Mouse (Mus musculus): ENCODE data around the gene Dip2c. TPM values are rescaled to one million over a fixed set of nuclear protein-coding genes. Genes with fewer than 3 reads are reported as not detected.
A peak's percentile ranks its signal among the peaks of the same experiment; 100 is the strongest.

Dip2c gene
- polyA plus RNA-seq, 1 experiment from 2014 or later: 3.5 TPM

DNA sequence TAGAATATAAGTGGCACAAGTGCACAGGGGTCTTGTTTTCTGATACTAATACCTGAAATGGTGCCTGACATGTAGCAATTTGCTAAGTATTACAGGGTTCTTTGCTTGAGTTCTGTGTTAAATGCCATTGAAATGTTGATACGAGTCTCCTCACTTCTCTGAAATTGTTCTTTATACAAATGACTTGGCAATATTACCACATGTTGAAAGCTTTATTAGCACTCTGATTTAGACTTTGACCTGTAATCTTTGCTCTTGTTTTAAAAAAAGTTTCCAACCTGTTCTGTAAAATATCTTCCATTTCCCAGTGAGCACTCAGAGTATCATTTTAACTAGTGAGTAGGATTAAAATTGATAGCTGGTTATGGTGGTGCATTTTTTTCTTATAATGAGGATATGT is 205.4 kb downstream of the Dip2c start:
- Histone ChIP-seq H3K9ac (replicated peaks; ENCODE audit: low read depth) (no peak overlapping the region), H3K27me3 (replicated peaks; ENCODE audit: insufficient read depth, low read length) (no peaks in the 10 kb centered on the region), H3K4me3 (ENCODE audit: low read depth, low read length) (no peak overlapping the region), H3K4me2 (replicated peaks; ENCODE audit: low read depth, low read length) (no peak overlapping the region), H3K9me3 (ENCODE audit: low read length) (no peaks in the 10 kb centered on the region), H3K4me1 (ENCODE audit: insufficient read depth, low read depth, low read length) (no peaks in the 10 kb centered on the region), H3K27ac (ENCODE audit: low read length) (no peak overlapping the region), H3K36me3 (ENCODE audit: insufficient read depth, low read length) (no peaks in the 10 kb centered on the region)
- no peak for DNase-seq (ENCODE audit: low spot score)
- no peak for ATAC-seq
- TF ChIP-seq EP300 (IDR thresholded peaks at IDR 0.05): no peak
- TF ChIP-seq CTCF (IDR thresholded peaks at IDR 0.05): no peak
- WGBS: 74% methylated on average over 1 of the region's 1 CpGs

DNA sequence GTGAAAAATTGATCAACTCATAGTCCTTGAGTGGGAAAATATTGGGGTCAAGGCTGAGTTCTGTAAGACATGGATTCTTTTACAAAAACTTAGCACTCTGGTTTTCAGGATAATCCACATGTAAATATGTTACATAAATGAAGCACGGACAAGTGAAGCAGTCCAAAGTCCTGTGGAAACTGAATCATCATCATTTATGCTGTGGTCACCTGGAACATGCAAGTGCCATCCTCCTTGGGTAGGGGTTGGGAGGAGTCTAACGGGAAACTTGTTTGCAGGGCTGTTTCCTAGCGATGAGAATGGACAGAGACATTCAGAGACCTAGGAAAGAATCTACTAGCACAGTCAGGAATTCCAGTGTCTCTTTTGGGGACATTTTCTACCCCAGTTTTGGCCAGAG is 213.4 kb downstream of the Dip2c start:
- WGBS: 83% methylated on average over 3 of the region's 3 CpGs
- no peak for DNase-seq (ENCODE audit: low spot score)

DNA sequence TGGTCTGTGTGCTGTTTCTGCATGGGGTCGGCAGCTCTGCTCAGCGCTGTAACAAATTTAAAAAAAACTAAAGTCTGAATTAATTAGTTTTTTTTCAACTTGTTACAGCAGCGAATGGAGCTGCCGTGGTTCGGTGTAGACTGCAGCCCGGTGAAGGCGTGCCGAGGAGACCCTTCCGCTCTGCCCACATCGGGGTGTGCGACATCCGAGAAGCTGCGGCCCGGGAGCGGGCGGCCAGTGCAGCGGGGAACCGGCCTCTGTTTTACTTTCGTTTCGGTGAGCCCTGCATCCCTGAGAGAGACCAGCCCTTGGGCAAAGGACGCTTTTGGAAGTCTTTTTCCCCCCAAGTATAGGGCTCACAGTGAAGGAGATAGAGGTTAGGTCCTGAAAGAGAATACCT is 218.4 kb downstream of the Dip2c start:
- H3K27ac ChIP-seq (ENCODE audit: low read length): no peak overlapping the region
- H3K9ac ChIP-seq (replicated peaks; ENCODE audit: low read depth): peak overlapping the region; percentile 32; the same call in 1 of the 2 replicates

More for the DNA sequence above, 213.4 kb downstream of the Dip2c start:
- H3K4me3 ChIP-seq (ENCODE audit: low read depth, low read length): no peak overlapping the region
- no peaks in the 10 kb centered on the region for H3K9me3 ChIP-seq (ENCODE audit: low read length)
- no peaks in the 10 kb centered on the region for H3K27me3 ChIP-seq (replicated peaks; ENCODE audit: insufficient read depth, low read length)
- no peaks in the 10 kb centered on the region for H3K36me3 ChIP-seq (ENCODE audit: insufficient read depth, low read length)
- no peaks in the 10 kb centered on the region for H3K4me1 ChIP-seq (ENCODE audit: insufficient read depth, low read depth, low read length)
- no peak overlapping the region for H3K9ac ChIP-seq (replicated peaks; ENCODE audit: low read depth)
- H3K4me2 ChIP-seq (replicated peaks; ENCODE audit: low read depth, low read length): no peak overlapping the region
- no peak for ATAC-seq
- no peak overlapping the region for H3K27ac ChIP-seq (ENCODE audit: low read length)
- TF ChIP-seq EP300 (IDR thresholded peaks at IDR 0.05) (no peak), CTCF (IDR thresholded peaks at IDR 0.05) (no peak)

DNA sequence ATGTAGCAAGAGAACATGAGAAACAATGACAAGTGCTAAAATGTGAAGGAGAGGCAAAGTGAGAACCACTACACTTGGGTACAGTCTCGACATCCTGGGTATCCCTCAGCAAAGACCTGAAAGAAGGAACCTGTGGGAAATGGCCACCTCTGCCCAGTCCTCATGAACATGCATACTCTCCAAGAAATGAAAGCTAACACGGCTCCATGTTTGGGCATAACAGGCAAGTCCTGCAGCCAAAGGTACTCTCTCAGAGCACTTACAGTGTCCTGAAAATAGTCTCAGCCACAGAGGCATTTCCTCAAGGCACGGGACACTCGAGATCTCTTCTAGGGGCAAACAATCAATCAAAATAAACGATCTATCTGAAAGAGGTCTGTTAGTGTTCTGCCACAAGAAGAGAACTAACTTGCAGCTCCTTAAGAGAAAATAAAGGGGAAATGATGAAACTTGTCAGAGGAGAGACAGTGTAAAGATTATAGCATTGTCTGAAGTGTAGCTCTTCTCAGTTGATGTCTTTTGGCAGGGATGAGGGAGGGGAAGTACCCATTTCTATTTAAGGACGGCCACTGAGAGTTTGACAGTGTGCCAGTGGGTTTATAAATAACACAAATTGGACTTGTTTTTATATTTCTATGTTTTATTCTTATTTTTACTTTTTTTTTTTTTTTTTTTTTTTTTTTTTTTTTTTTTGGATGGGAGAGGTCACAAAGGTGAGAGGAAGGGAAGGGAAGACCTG is 228.0 kb downstream of the Dip2c start:
- ATAC-seq: no peak
- H3K4me1 ChIP-seq (ENCODE audit: insufficient read depth, low read depth, low read length): no peaks in the 10 kb centered on the region
- TF ChIP-seq CTCF (IDR thresholded peaks at IDR 0.05) (no peak), EP300 (IDR thresholded peaks at IDR 0.05) (no peak)
- H3K9me3 ChIP-seq (ENCODE audit: low read length): no peaks in the 10 kb centered on the region
- peak; percentile 21 for DNase-seq (ENCODE audit: low spot score)
- H3K36me3 ChIP-seq (ENCODE audit: insufficient read depth, low read length): no peaks in the 10 kb centered on the region
- WGBS: 23% methylated on average over 6 of the region's 6 CpGs
- H3K27ac ChIP-seq (ENCODE audit: low read length): no peak overlapping the region
- H3K4me2 ChIP-seq (replicated peaks; ENCODE audit: low read depth, low read length): no peak overlapping the region
- no peak overlapping the region for H3K4me3 ChIP-seq (ENCODE audit: low read depth, low read length)
- no peaks in the 10 kb centered on the region for H3K27me3 ChIP-seq (replicated peaks; ENCODE audit: insufficient read depth, low read length)
- H3K9ac ChIP-seq (replicated peaks; ENCODE audit: low read depth): no peak overlapping the region

More for the DNA sequence above, 218.4 kb downstream of the Dip2c start:
- Histone ChIP-seq H3K4me1 (ENCODE audit: insufficient read depth, low read depth, low read length) (no peaks in the 10 kb centered on the region), H3K9me3 (ENCODE audit: low read length) (no peaks in the 10 kb centered on the region), H3K4me3 (ENCODE audit: low read depth, low read length) (peak overlapping the region; percentile 40), H3K4me2 (replicated peaks; ENCODE audit: low read depth, low read length) (peak overlapping the region; percentile 50), H3K27me3 (replicated peaks; ENCODE audit: insufficient read depth, low read length) (no peaks in the 10 kb centered on the region), H3K36me3 (ENCODE audit: insufficient read depth, low read length) (no peaks in the 10 kb centered on the region)
- ATAC-seq (peak; percentile 62), DNase-seq (ENCODE audit: low spot score) (peak; percentile 22)
- WGBS: 48% methylated on average over 21 of the region's 21 CpGs
- TF ChIP-seq EP300 (IDR thresholded peaks at IDR 0.05) (no peak), CTCF (IDR thresholded peaks at IDR 0.05) (no peak)

DNA sequence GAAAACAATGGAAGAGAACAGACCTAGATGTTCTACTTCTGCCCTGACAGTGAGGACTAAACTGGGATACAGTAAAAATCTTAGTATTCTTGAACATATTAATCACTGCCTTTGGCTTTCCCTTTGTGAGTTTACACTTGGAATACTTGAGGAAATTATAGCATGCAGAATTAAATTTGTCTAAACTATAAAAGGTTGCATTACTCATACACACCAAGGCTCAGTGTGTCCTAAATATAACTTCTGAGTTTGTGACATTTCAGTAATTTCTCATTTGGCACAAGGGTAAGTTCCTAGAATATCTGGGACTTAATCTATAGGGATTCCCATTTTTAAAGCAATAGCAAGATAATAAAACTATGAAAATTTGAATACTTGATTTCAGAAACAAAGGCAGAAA is 262.2 kb downstream of the Dip2c start:
- H3K4me2 ChIP-seq (replicated peaks; ENCODE audit: low read depth, low read length): no peak overlapping the region
- H3K9me3 ChIP-seq (ENCODE audit: low read length): no peaks in the 10 kb centered on the region
- H3K4me3 ChIP-seq (ENCODE audit: low read depth, low read length): no peak overlapping the region
- no peak overlapping the region for H3K27ac ChIP-seq (ENCODE audit: low read length)
- ATAC-seq: no peak
- H3K9ac ChIP-seq (replicated peaks; ENCODE audit: low read depth): no peak overlapping the region
- TF ChIP-seq EP300 (IDR thresholded peaks at IDR 0.05) (no peak), CTCF (IDR thresholded peaks at IDR 0.05) (no peak)
- no peaks in the 10 kb centered on the region for H3K36me3 ChIP-seq (ENCODE audit: insufficient read depth, low read length)
- no peaks in the 10 kb centered on the region for H3K27me3 ChIP-seq (replicated peaks; ENCODE audit: insufficient read depth, low read length)
- H3K4me1 ChIP-seq (ENCODE audit: insufficient read depth, low read depth, low read length): no peaks in the 10 kb centered on the region
- no peak for DNase-seq (ENCODE audit: low spot score)

DNA sequence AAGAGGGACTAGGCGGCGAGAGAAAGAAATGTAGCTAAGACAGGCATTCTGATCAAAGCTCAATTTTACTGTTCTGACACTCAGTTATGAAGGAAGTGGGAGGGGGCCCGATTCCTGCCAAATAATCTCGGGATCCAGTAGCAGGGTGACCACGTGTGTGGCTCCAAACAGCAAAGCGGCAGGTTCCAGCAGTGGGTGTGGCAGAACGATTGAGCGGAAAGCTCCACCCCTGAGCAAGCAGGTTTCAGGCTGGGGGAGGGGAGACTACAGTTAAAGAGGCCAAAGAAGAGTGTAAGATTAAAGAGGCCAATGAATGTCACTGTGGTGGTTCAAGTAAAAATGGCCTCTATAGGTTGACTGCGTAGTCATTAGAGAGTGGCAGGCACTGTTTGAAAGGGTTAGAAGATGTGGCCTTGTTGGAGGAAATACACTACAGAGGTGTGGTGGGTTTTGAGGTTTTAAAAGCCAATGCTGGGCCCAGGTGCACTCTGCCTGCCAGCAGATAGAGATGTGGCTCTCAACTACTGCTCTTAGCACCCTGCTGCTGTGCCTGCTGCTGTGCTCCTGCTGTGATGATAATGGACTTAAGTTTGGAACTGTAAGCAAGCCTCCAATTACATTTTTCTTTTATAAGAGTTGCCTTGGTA is 271.5 kb downstream of the Dip2c start:
- DNase-seq (ENCODE audit: low spot score) (peak; percentile 9), ATAC-seq (peak; percentile 44)
- Histone ChIP-seq H3K4me3 (ENCODE audit: low read depth, low read length) (no peak overlapping the region), H3K9ac (replicated peaks; ENCODE audit: low read depth) (no peak overlapping the region), H3K9me3 (ENCODE audit: low read length) (no peaks in the 10 kb centered on the region), H3K4me1 (ENCODE audit: insufficient read depth, low read depth, low read length) (no peaks in the 10 kb centered on the region), H3K36me3 (ENCODE audit: insufficient read depth, low read length) (no peaks in the 10 kb centered on the region), H3K27ac (ENCODE audit: low read length) (no peak overlapping the region), H3K4me2 (replicated peaks; ENCODE audit: low read depth, low read length) (no peak overlapping the region), H3K27me3 (replicated peaks; ENCODE audit: insufficient read depth, low read length) (no peaks in the 10 kb centered on the region)
- 7% methylated on average over 9 of the region's 9 CpGs for WGBS
- no peak for TF ChIP-seq CTCF (IDR thresholded peaks at IDR 0.05)
- no peak for TF ChIP-seq EP300 (IDR thresholded peaks at IDR 0.05)
